Mouse (Mus musculus): Measurements from ENCODE around the gene Hes6. TPM values are rescaled to one million over a fixed set of nuclear protein-coding genes. Genes with fewer than 3 reads are reported as not detected.

Hes6 gene
- total and polyA plus RNA-seq, 3 experiments: 19.0 to 91.5 (median 42.2) TPM

DNA sequence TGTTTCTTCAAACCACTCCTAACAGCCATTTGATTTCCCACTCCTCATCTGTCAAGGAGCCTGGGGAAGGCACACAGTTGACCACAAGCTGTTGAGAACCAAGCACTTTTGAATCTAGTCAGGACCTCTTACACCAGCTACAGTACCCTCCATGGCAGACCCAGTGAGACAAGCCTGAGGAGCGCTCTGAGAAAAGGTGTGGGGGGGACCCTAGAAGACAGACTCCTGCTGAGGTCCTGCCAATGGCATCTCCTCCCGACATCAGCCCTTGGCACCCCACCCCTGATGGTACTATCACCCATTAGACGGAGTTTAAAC is 23.2 kb upstream of the Hes6 start:
- Histone ChIP-seq H3K27me3 (ENCODE audit: insufficient read depth, low read length) (no peaks in the 10 kb centered on the region), H3K4me3 (ENCODE audit: low read depth, low read length) (no peak overlapping the region), H3K9me3 (replicated peaks) (no peaks in the 10 kb centered on the region), H3K36me3 (replicated peaks) (peaks cover 96% of the 10 kb centered on the region), H3K4me1 (ENCODE audit: insufficient read depth, low read depth, low read length) (peaks cover 4% of the 10 kb centered on the region; the same call in 1 of the 2 replicates)
- DNase-seq (ENCODE audit: low spot score) (no peak), ATAC-seq (ENCODE audit: extremely low read depth, insufficient number of reproducible peaks, low FRiP score, poor library complexity, severe bottlenecking) (no peak)
- TF ChIP-seq GATA1 (IDR thresholded peaks at IDR 0.05; ENCODE audit: borderline replicate concordance, low read length) (no peak), GATA2 (IDR thresholded peaks at IDR 0.05; ENCODE audit: borderline replicate concordance, low read depth, low read length) (no peak)

DNA sequence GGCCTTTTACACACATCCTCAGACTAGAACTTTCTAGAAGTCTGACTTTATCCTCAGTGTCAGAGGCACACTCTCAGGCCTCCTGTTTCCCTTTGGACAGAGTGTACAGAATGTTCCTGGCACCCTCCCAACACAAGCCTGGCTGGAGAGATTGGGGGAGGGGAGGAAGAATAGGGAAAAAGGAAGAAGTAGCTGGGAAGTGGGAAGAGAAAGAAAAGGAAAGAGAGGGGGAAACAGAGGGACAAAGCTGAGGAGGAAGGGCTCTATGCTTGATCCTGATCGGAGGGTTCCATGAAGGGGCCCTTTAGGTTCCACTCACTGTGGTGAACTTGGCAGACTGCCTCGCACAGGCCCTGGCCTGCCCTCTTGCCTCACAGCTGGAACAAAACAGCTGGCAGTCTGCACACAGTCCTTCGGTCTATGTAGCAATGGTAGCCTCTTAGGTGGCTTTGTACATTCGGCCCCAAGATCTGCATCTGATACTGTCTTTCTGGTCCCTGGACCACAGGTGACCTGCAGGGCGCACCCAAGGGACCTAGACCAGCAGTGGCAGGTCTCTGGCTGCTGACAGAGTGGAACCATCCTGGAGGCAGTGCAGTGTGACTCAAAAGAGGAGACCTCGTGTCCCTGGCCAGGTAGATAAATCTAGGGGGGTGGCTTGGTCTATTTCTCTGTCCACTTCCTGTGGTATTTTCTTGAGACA is 22.7 kb upstream of the Hes6 start:
- peaks cover 4% of the 10 kb centered on the region; the same call in 1 of the 2 replicates for H3K4me1 ChIP-seq (ENCODE audit: insufficient read depth, low read depth, low read length)
- H3K36me3 ChIP-seq (replicated peaks): peaks cover 96% of the 10 kb centered on the region
- no peaks in the 10 kb centered on the region for H3K9me3 ChIP-seq (replicated peaks)
- ATAC-seq (ENCODE audit: extremely low read depth, insufficient number of reproducible peaks, low FRiP score, poor library complexity, severe bottlenecking) (no peak), DNase-seq (ENCODE audit: low spot score) (no peak)
- TF ChIP-seq GATA1 (IDR thresholded peaks at IDR 0.05; ENCODE audit: borderline replicate concordance, low read length): no peak
- no peak for TF ChIP-seq TAL1 (conservative IDR thresholded peaks at IDR 0.05; ENCODE audit: low read depth, low read length)
- TF ChIP-seq CTCF (IDR thresholded peaks at IDR 0.05; ENCODE audit: low read depth, low read length): no peak
- TF ChIP-seq GATA2 (IDR thresholded peaks at IDR 0.05; ENCODE audit: borderline replicate concordance, low read depth, low read length): no peak
- TF ChIP-seq POLR2AphosphoS5 (IDR thresholded peaks at IDR 0.05; ENCODE audit: insufficient replicate concordance, low read depth, low read length): no peak
- no peak overlapping the region for H3K4me3 ChIP-seq (ENCODE audit: low read depth, low read length)
- no peaks in the 10 kb centered on the region for H3K27me3 ChIP-seq (ENCODE audit: insufficient read depth, low read length)

DNA sequence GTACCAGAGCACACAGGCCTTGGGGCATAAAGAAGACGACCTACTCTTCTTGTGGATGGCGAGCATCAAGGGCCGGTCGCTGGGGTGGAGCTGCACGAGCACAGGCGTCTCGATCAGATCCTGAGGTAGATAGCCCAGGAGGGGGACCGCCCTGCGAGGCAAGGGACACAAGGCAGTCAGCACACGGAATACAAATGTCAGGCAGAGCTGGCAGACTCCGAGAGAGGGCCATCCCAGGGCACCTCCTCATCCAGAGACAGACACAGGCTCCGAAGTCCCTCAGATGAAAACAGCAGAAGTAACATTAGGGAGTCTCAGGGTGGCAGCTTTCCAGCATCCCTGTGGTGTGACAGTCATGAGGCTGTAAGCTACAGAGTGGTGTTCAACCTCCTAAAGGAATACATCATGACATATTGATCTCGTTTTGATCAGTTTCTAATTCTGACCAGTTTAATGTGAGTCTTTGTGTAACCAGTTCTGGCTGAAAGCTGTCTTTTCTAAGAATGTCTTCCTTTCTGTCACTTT is 21.8 kb upstream of the Hes6 start:
- ATAC-seq (ENCODE audit: extremely low read depth, insufficient number of reproducible peaks, low FRiP score, poor library complexity, severe bottlenecking): no peak

DNA sequence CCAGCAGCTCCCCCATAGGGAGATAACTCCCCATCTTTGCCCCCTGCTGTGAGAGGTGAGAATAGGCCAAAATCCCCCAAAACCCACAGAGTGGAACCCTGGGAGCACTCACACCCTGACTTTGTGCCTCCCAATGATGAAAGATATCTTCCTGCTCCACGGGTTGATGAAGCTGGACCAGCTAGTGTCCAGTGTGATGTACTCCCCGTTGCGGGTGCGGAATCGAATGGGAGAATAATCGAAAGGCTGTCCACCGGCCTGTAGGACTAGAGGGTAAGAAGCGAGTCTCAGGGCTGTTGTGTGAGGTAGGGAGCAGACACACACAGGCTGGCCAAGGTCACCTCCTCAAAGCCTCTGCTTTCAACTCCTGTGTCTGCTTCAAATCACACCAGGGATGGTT is 21.1 kb upstream of the Hes6 start:
- no peaks in the 10 kb centered on the region for H3K27me3 ChIP-seq (ENCODE audit: insufficient read depth, low read length)
- no peak for TF ChIP-seq POLR2AphosphoS5 (IDR thresholded peaks at IDR 0.05; ENCODE audit: insufficient replicate concordance, low read depth, low read length)
- no peak for TF ChIP-seq GATA1 (IDR thresholded peaks at IDR 0.05; ENCODE audit: borderline replicate concordance, low read length)
- TF ChIP-seq CTCF (IDR thresholded peaks at IDR 0.05; ENCODE audit: low read depth, low read length): no peak
- TF ChIP-seq GATA2 (IDR thresholded peaks at IDR 0.05; ENCODE audit: borderline replicate concordance, low read depth, low read length): no peak
- no peak for TF ChIP-seq TAL1 (conservative IDR thresholded peaks at IDR 0.05; ENCODE audit: low read depth, low read length)
- peaks cover 96% of the 10 kb centered on the region for H3K36me3 ChIP-seq (replicated peaks)
- no peak for ATAC-seq (ENCODE audit: extremely low read depth, insufficient number of reproducible peaks, low FRiP score, poor library complexity, severe bottlenecking)
- no peaks in the 10 kb centered on the region for H3K9me3 ChIP-seq (replicated peaks)
- DNase-seq (ENCODE audit: low spot score): no peak
- H3K4me1 ChIP-seq (ENCODE audit: insufficient read depth, low read depth, low read length): peaks cover 4% of the 10 kb centered on the region; the same call in 1 of the 2 replicates
- no peak overlapping the region for H3K4me3 ChIP-seq (ENCODE audit: low read depth, low read length)

More for the DNA sequence above, 21.8 kb upstream of the Hes6 start:
- no peak overlapping the region for H3K4me3 ChIP-seq (ENCODE audit: low read depth, low read length)
- TF ChIP-seq GATA2 (IDR thresholded peaks at IDR 0.05; ENCODE audit: borderline replicate concordance, low read depth, low read length) (no peak), GATA1 (IDR thresholded peaks at IDR 0.05; ENCODE audit: borderline replicate concordance, low read length) (no peak), CTCF (IDR thresholded peaks at IDR 0.05; ENCODE audit: low read depth, low read length) (no peak), TAL1 (conservative IDR thresholded peaks at IDR 0.05; ENCODE audit: low read depth, low read length) (no peak), POLR2AphosphoS5 (IDR thresholded peaks at IDR 0.05; ENCODE audit: insufficient replicate concordance, low read depth, low read length) (no peak)
- H3K36me3 ChIP-seq (replicated peaks): peaks cover 96% of the 10 kb centered on the region
- H3K4me1 ChIP-seq (ENCODE audit: insufficient read depth, low read depth, low read length): peaks cover 4% of the 10 kb centered on the region; the same call in 1 of the 2 replicates
- no peaks in the 10 kb centered on the region for H3K27me3 ChIP-seq (ENCODE audit: insufficient read depth, low read length)
- DNase-seq (ENCODE audit: low spot score): no peak
- H3K9me3 ChIP-seq (replicated peaks): no peaks in the 10 kb centered on the region

DNA sequence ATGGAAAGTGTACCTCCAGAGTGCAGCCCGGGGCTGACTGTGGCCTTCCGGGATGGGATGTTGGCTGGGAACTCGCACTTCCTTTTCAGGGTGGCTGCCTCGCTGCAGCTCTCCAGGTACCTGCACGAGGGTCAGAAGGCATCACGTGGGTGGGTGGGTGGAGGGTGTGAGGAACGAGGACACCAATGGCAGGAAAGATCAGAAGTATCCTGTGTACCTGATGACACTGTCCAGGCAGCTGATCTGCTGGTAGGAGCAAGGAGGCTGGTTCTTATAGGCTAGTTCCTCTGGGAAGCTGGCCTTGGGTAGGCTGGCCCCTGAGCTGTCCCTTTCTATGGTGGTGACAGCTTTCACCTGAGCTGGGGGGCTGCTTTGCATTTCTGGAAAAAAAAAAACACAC is 16.9 kb upstream of the Hes6 start:
- no peak overlapping the region for H3K4me3 ChIP-seq (ENCODE audit: low read depth, low read length)
- no peaks in the 10 kb centered on the region for H3K4me1 ChIP-seq (ENCODE audit: insufficient read depth, low read depth, low read length)
- ATAC-seq (ENCODE audit: extremely low read depth, insufficient number of reproducible peaks, low FRiP score, poor library complexity, severe bottlenecking) (no peak), DNase-seq (ENCODE audit: low spot score) (no peak)
- H3K36me3 ChIP-seq (replicated peaks): peaks cover 100% of the 10 kb centered on the region
- no peak for TF ChIP-seq GATA1 (IDR thresholded peaks at IDR 0.05; ENCODE audit: borderline replicate concordance, low read length)
- TF ChIP-seq GATA2 (IDR thresholded peaks at IDR 0.05; ENCODE audit: borderline replicate concordance, low read depth, low read length): no peak
- no peak for TF ChIP-seq TAL1 (conservative IDR thresholded peaks at IDR 0.05; ENCODE audit: low read depth, low read length)
- no peak for TF ChIP-seq POLR2AphosphoS5 (IDR thresholded peaks at IDR 0.05; ENCODE audit: insufficient replicate concordance, low read depth, low read length)
- TF ChIP-seq CTCF (IDR thresholded peaks at IDR 0.05; ENCODE audit: low read depth, low read length): no peak
- H3K9me3 ChIP-seq (replicated peaks): no peaks in the 10 kb centered on the region
- no peaks in the 10 kb centered on the region for H3K27me3 ChIP-seq (ENCODE audit: insufficient read depth, low read length)

DNA sequence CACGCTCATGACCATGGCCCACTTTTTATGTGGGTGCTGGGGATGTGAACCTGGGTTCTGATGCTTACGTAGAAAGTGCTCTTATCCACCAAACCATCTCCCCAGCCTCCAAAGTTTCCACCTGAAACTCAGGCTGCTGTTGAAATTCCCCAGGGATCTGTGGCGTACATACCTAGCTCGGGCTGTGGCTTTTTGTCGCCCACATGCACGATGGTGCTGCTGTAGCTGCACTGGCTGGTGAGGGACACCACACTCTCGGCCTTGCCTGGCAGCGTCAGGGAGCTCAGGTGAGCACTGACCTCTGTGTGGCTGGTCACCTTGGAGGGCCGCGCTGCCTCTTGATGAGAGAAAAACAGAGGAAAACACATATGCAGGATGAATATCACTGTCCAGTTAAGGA is 15.4 kb upstream of the Hes6 start:
- peaks cover 99% of the 10 kb centered on the region for H3K36me3 ChIP-seq (replicated peaks)
- no peak overlapping the region for H3K4me3 ChIP-seq (ENCODE audit: low read depth, low read length)
- no peak for DNase-seq (ENCODE audit: low spot score)
- H3K9me3 ChIP-seq (replicated peaks): no peaks in the 10 kb centered on the region
- H3K27me3 ChIP-seq (ENCODE audit: insufficient read depth, low read length): no peaks in the 10 kb centered on the region
- ATAC-seq (ENCODE audit: extremely low read depth, insufficient number of reproducible peaks, low FRiP score, poor library complexity, severe bottlenecking): no peak
- H3K4me1 ChIP-seq (ENCODE audit: insufficient read depth, low read depth, low read length): no peaks in the 10 kb centered on the region
- TF ChIP-seq GATA2 (IDR thresholded peaks at IDR 0.05; ENCODE audit: borderline replicate concordance, low read depth, low read length) (no peak), CTCF (IDR thresholded peaks at IDR 0.05; ENCODE audit: low read depth, low read length) (no peak), GATA1 (IDR thresholded peaks at IDR 0.05; ENCODE audit: borderline replicate concordance, low read length) (no peak), POLR2AphosphoS5 (IDR thresholded peaks at IDR 0.05; ENCODE audit: insufficient replicate concordance, low read depth, low read length) (no peak), TAL1 (conservative IDR thresholded peaks at IDR 0.05; ENCODE audit: low read depth, low read length) (no peak)

All from G1E (cell line).